Mouse (Mus musculus) kidney, postnatal 14 days (tissue): ENCODE data around the gene Ccdc155.
A peak's percentile ranks its signal among the peaks of the same experiment; 100 is the strongest.
"Not testable (repeated sequence)": the region's sequence is repeated elsewhere in the genome, so short reads cannot be mapped to it uniquely, and the experiment has no call there.

Experiments used
- DNase-seq: peaks from one replicate; pipeline ENCODE4 v3.0.0; 2022; ENCODE audit warnings: mixed read lengths

Gene Ccdc155

GRCm38 (mm10) chr7:45189600-45189999 is 15.1 kb downstream of the Ccdc155 start:
- DNase-seq, result no peak

GRCm38 (mm10) chr7:45185921-45186320 is 18.8 kb downstream of the Ccdc155 start:
- DNase-seq, result no peak

- no peak for DNase-seq
Observed at GRCm38 (mm10) chr7:45183672-45184071, 21.0 kb downstream of the Ccdc155 start.

GRCm38 (mm10) chr7:45182606-45183005 is 22.1 kb downstream of the Ccdc155 start:
- peak; percentile 41 for DNase-seq

- DNase-seq, result peak; percentile 93
Observed at GRCm38 (mm10) chr7:45182199-45182601, 22.5 kb downstream of the Ccdc155 start.

GRCm38 (mm10) chr7:45181540-45181939 is 23.2 kb downstream of the Ccdc155 start:
- no peak for DNase-seq

GRCm38 (mm10) chr7:45180896-45181477 is 23.7 kb downstream of the Ccdc155 start, which contains the start of gene Pth2:
TSS of gene Pth2 (plus strand) at chr7:45180995.
- no peak for DNase-seq

- no peak for DNase-seq
Observed at GRCm38 (mm10) chr7:45179469-45179868, 25.2 kb downstream of the Ccdc155 start, which contains the start of gene Gfy. TSS of gene Gfy (minus strand) at chr7:45179569.

GRCm38 (mm10) chr7:45178550-45178949 is 26.1 kb downstream of the Ccdc155 start:
- no peak for DNase-seq

GRCm38 (mm10) chr7:45176356-45176755 is 28.3 kb downstream of the Ccdc155 start:
- no peak for DNase-seq

GRCm38 (mm10) chr7:45175929-45176328 is 28.8 kb downstream of the Ccdc155 start:
- DNase-seq, result no peak

- DNase-seq, result no peak
Observed at GRCm38 (mm10) chr7:45175398-45175797, 29.3 kb downstream of the Ccdc155 start.

- no peak for DNase-seq
Observed at GRCm38 (mm10) chr7:45174567-45175280, 30.0 kb downstream of the Ccdc155 start.

GRCm38 (mm10) chr7:45173772-45174171 is 30.9 kb downstream of the Ccdc155 start:
- not testable (repeated sequence) for DNase-seq

GRCm38 (mm10) chr7:45172974-45173373 is 31.7 kb downstream of the Ccdc155 start:
- DNase-seq, result no peak

- no peak for DNase-seq
Observed at GRCm38 (mm10) chr7:45169495-45169894, 35.2 kb downstream of the Ccdc155 start.

- no peak for DNase-seq
Observed at GRCm38 (mm10) chr7:45168656-45169055, 36.0 kb downstream of the Ccdc155 start.

GRCm38 (mm10) chr7:45167761-45168445 is 36.8 kb downstream of the Ccdc155 start:
- no peak for DNase-seq

- DNase-seq, result no peak
Observed at GRCm38 (mm10) chr7:45166950-45167401, 37.7 kb downstream of the Ccdc155 start.

- DNase-seq, result no peak
Observed at GRCm38 (mm10) chr7:45165701-45166100, 39.0 kb downstream of the Ccdc155 start.

GRCm38 (mm10) chr7:45164833-45165232 is 39.9 kb downstream of the Ccdc155 start:
- no peak for DNase-seq

- peak; percentile 60 for DNase-seq
Observed at GRCm38 (mm10) chr7:45163735-45164490, 40.8 kb downstream of the Ccdc155 start, which contains the start of gene Slc17a7. TSS of gene Slc17a7 (plus strand) at chr7:45163949.
